Mouse (Mus musculus) left cerebral cortex, postnatal 4 days (tissue): ENCODE data around the gene Itgb7. TPM values are rescaled to one million over a fixed set of nuclear protein-coding genes. Genes with fewer than 3 reads are reported as not detected.

ENCODE experiments used
- DNase-seq: peaks from one replicate; pipeline ENCODE4 v3.0.0-alpha.2; 2022
- intact Hi-C: fragments of 180-260 bp; cut with DNase I; formaldehyde crosslinking; loops from one replicate; pipeline ENCODE4 v1.15.1; 2025
- total RNA-seq, 2 experiments: library from RNA; stranded (reverse); gene quantifications; 2 replicates each; pipeline ENCODE4 v1.2.3; 2021

Itgb7 gene
- 1 to 10 TPM in 1 of 2 experiments, under 1 TPM in 1; 0.74 to 1.1 TPM for total RNA-seq

GRCm38 (mm10) chr15:102231748-102232147, at the start of gene Itgb7:
Gene Itgb7, minus strand, starts transcription at chr15:102231944.
- intact Hi-C loops, result no loop called here
- no peak for DNase-seq

- intact Hi-C loops, result no loop called here
- no peak for DNase-seq
Measured at GRCm38 (mm10) chr15:102280623-102281022, 48.9 kb upstream of the Itgb7 start.

- DNase-seq, result no peak
- intact Hi-C loops, result no loop called here
Measured at GRCm38 (mm10) chr15:102279783-102280520, 48.2 kb upstream of the Itgb7 start.

GRCm38 (mm10) chr15:102279092-102279782, 47.5 kb upstream of the Itgb7 start, which contains the start of gene Mfsd5:
Gene Mfsd5, plus strand, starts transcription at chr15:102279454.
- DNase-seq, result peak; percentile 94
- intact Hi-C loops, result no loop called here

GRCm38 (mm10) chr15:102278726-102279091, 47.0 kb upstream of the Itgb7 start:
- DNase-seq, result no peak
- intact Hi-C loops, result no loop called here

- intact Hi-C loops, result no loop called here
- no peak for DNase-seq
Measured at GRCm38 (mm10) chr15:102273982-102274716, 42.4 kb upstream of the Itgb7 start.

GRCm38 (mm10) chr15:102271441-102271840, 39.7 kb upstream of the Itgb7 start:
- intact Hi-C loops, result no loop called here
- no peak for DNase-seq

- DNase-seq, result no peak
- intact Hi-C loops, result no loop called here
Measured at GRCm38 (mm10) chr15:102270274-102270960, 38.7 kb upstream of the Itgb7 start, which contains the start of gene Gm9918. Gene Gm9918, plus strand, starts transcription at chr15:102270563.

- DNase-seq, result no peak
- intact Hi-C loops, result no loop called here
Measured at GRCm38 (mm10) chr15:102265548-102265947, 33.8 kb upstream of the Itgb7 start.

- DNase-seq, result no peak
- intact Hi-C loops, result no loop called here
Measured at GRCm38 (mm10) chr15:102263037-102263436, 31.3 kb upstream of the Itgb7 start.

GRCm38 (mm10) chr15:102262582-102262981, 30.8 kb upstream of the Itgb7 start:
- intact Hi-C loops, result no loop called here
- DNase-seq, result no peak

GRCm38 (mm10) chr15:102258581-102259253, 27.0 kb upstream of the Itgb7 start:
- DNase-seq, result no peak
- intact Hi-C loops, result no loop called here

GRCm38 (mm10) chr15:102258076-102258470, 26.3 kb upstream of the Itgb7 start:
- no peak for DNase-seq
- intact Hi-C loops, result no loop called here

- intact Hi-C loops, result no loop called here
- DNase-seq, result no peak
Measured at GRCm38 (mm10) chr15:102257202-102258075, 25.7 kb upstream of the Itgb7 start, which contains the start of gene Rarg. Gene Rarg, minus strand, starts transcription at chr15:102257517.

GRCm38 (mm10) chr15:102256431-102257201, 24.9 kb upstream of the Itgb7 start:
- intact Hi-C loops, result no loop called here

GRCm38 (mm10) chr15:102255547-102256255, 24.0 kb upstream of the Itgb7 start:
- no peak for DNase-seq
- intact Hi-C loops, result no loop called here

More at GRCm38 (mm10) chr15:102256431-102257201, 24.9 kb upstream of the Itgb7 start:
- no peak for DNase-seq

- no peak for DNase-seq
- intact Hi-C loops, result no loop called here
Measured at GRCm38 (mm10) chr15:102250521-102250920, 18.8 kb upstream of the Itgb7 start.

- no peak for DNase-seq
- intact Hi-C loops, result loop anchor here (5.0 kb wide), 1 partner anchor 77 kb away; the partner anchor contains the start of gene Pfdn5
Measured at GRCm38 (mm10) chr15:102249967-102250366, 18.2 kb upstream of the Itgb7 start.
